Mouse (Mus musculus) embryonic facial prominence, embryonic 10.5 days (tissue): ENCODE results near the gene Dvl3. TPM values are rescaled to one million over a fixed set of nuclear protein-coding genes. Genes with fewer than 3 reads are reported as not detected.

ENCODE experiments used
- DNase-seq: peaks from one replicate; pipeline ENCODE4 v3.0.0-alpha.2; 2017; ENCODE audit warnings: low spot score
- H3K27ac ChIP-seq: fragments of 300-500 bp; sonication (generic); replicated peaks from 2 replicates; pipeline ENCODE4 v1.5.1; 2016; ENCODE audit warnings: mild to moderate bottlenecking
- H3K27me3 ChIP-seq: fragments of 300-500 bp; sonication (generic); replicated peaks from 2 replicates; pipeline ENCODE4 v1.6.1; 2016; ENCODE audit warnings: low read depth, mild to moderate bottlenecking; ENCODE audit not compliant: poor library complexity, severe bottlenecking
- H3K36me3 ChIP-seq: fragments of 300-500 bp; sonication (generic); replicated peaks from 2 replicates; pipeline ENCODE4 v1.6.1; 2016; ENCODE audit warnings: mild to moderate bottlenecking, moderate library complexity
- H3K4me1 ChIP-seq: fragments of 300-500 bp; sonication (generic); 2 replicates; pipeline ENCODE4 v1.6.1; 2016
- H3K4me3 ChIP-seq: fragments of 300-500 bp; sonication (generic); 2 replicates; pipeline ENCODE4 v1.5.1; 2016; ENCODE audit warnings: mild to moderate bottlenecking, moderate library complexity
- H3K9me3 ChIP-seq: fragments of 300-500 bp; sonication (generic); 2 replicates; pipeline ENCODE4 v1.6.1; 2016; ENCODE audit warnings: mild to moderate bottlenecking
- WGBS: fragments of 180-500 bp; shearing (Covaris S2); methylation state at CpG from one replicate; pipeline ENCODE4 v1.1.7; 2016; 5-methylcytosine and 5-hydroxymethylcytosine counted together
- polyA plus RNA-seq: library from polyadenylated mRNA; unstranded; fragments of >200 nt; fragmentation: Nextera tagmentation; extraction: Ambion mirVana; gene quantifications from 2 replicates; pipeline ENCODE4 v1.2.1, GENCODE M21; 2016

Gene Dvl3
- polyA plus RNA-seq, 1 experiment from 2014 or later = 33.0 TPM

DNA sequence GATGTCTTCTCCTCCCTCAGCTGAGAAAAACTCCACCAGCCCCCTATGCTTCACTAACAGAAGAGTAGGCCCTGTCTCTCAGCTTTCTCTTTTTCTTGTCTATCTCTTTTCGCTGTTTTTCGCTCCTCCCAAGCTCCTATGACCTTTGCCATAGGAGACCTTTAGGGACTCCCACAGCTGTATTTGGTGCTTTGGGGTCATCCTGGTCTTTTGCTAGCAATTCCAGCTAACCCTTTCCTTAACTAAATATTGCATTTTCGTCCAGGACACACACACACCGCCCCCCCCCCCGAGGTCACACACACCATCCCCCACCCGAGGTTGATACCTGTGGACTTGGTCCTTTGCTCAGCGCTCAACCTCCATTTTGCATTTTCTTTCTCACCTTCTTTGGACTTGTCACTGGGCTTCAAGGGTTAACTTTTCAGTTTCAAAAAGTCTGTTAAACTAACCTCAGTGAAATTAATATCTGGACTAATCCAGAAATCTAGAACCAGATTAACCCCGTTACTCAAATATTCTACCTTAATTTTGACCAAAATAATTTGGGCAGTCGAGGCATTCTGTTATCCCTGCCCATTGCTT lies 19.4 kb downstream of the Dvl3 start:
- DNase-seq = no peak
- no peaks in the 10 kb centered on the region for H3K9me3 ChIP-seq
- H3K36me3 ChIP-seq = peaks cover 72% of the 10 kb centered on the region
- H3K27me3 ChIP-seq = no peaks in the 10 kb centered on the region
- peaks cover 23% of the 10 kb centered on the region for H3K4me1 ChIP-seq
- peak overlapping the region; percentile 95 for H3K4me3 ChIP-seq
- H3K27ac ChIP-seq = peak overlapping the region; percentile 96
- WGBS = 36% methylated on average over 9 of the region's 9 CpGs

GRCm38 (mm10) chr16:20537071-20537471 lies 20.3 kb downstream of the Dvl3 start:
- DNase-seq = no peak
- Histone ChIP-seq H3K27me3 (no peaks in the 10 kb centered on the region), H3K4me3 (peak overlapping the region; percentile 95), H3K9me3 (no peaks in the 10 kb centered on the region), H3K27ac (peak overlapping the region; percentile 52), H3K4me1 (peaks cover 23% of the 10 kb centered on the region), H3K36me3 (peaks cover 72% of the 10 kb centered on the region)
- 30% methylated on average over 5 of the region's 5 CpGs for WGBS

- 49% methylated on average over 6 of the region's 6 CpGs for WGBS
- H3K4me1 ChIP-seq = peaks cover 23% of the 10 kb centered on the region
- no peak for DNase-seq
- no peaks in the 10 kb centered on the region for H3K9me3 ChIP-seq
- peaks cover 72% of the 10 kb centered on the region for H3K36me3 ChIP-seq
- H3K27ac ChIP-seq = no peak overlapping the region; the same call in 1 of the 2 replicates
- H3K27me3 ChIP-seq = no peaks in the 10 kb centered on the region
- H3K4me3 ChIP-seq = peak overlapping the region; percentile 95; the same call in 1 of the 2 replicates
Measured at GRCm38 (mm10) chr16:20537601-20538320, 21.0 kb downstream of the Dvl3 start.

DNA sequence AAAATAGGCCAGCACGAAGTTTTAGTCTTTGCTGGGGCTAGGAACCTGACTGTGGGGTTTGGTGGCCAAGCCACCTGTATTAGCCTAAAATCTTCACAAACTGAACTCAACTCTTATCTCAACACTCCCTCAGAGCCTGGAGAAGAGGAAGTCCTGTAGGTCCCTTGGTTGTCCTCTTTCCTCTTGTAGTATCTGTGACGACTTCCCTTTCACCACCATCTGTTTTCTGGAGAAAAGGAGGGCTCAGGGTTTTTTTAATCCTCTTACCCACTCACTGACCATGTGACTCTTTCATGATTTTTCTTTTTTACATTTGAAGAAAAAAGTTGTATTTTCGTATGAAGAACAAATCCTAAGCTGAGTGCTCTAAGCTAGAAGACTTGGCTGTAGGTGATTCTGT lies 22.9 kb downstream of the Dvl3 start:
- H3K9me3 ChIP-seq = no peaks in the 10 kb centered on the region
- peaks cover 23% of the 10 kb centered on the region for H3K4me1 ChIP-seq
- no peak overlapping the region for H3K4me3 ChIP-seq
- H3K36me3 ChIP-seq = peaks cover 71% of the 10 kb centered on the region
- 82% methylated on average over 3 of the region's 3 CpGs for whole genome bisulfite sequencing
- no peak for DNase-seq
- H3K27ac ChIP-seq = no peak overlapping the region
- H3K27me3 ChIP-seq = no peaks in the 10 kb centered on the region

DNA sequence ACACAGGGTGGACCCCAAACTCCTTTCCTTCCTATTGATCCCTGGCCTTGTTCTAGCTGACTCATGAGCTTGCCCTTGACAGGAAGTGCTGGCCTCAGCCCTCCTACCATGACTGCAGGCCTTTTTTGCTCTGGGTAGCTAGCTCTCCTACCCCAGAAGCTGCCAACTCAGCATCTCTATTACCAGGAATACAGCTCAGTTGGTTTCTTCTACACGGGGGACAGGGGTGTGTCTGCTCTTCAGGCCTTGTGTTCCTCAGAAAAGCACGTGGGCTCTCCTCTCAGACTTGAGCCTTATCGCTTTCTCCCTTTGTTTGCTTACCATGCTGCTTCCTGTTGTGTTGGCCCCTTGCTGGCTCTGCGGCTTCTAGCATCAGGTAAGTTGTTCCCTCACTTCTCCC lies 23.7 kb downstream of the Dvl3 start:
- 85% methylated on average over 4 of the region's 4 CpGs for WGBS
- Histone ChIP-seq H3K4me1 (peaks cover 23% of the 10 kb centered on the region), H3K27ac (no peak overlapping the region), H3K4me3 (no peak overlapping the region), H3K36me3 (peaks cover 79% of the 10 kb centered on the region), H3K27me3 (no peaks in the 10 kb centered on the region), H3K9me3 (no peaks in the 10 kb centered on the region)
- no peak for DNase-seq

DNA sequence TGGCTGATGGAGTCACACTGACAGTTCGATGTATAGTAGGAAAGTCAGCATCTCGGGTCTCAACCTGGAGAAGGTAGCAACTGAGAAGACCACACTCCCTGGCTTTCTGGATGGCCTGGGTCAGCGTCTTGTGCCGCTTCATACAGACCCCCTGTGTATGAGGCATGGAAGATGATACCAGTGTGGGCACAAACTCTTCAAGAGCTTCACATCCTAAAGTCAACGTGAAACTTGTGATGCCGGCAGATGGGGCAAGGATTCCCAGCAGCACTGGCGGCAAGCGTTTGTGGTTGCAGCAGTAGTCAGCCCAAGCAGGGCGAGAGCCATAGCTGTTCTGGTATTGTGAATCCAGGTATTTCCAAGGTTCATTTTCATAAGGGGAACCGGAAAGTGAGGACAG lies 28.9 kb downstream of the Dvl3 start:
- DNase-seq = no peak
- no peaks in the 10 kb centered on the region for H3K9me3 ChIP-seq
- H3K27me3 ChIP-seq = no peaks in the 10 kb centered on the region
- H3K27ac ChIP-seq = no peak overlapping the region
- 90% methylated on average over 10 of the region's 10 CpGs for WGBS
- H3K36me3 ChIP-seq = peaks cover 64% of the 10 kb centered on the region
- peaks cover 16% of the 10 kb centered on the region for H3K4me1 ChIP-seq
- no peak overlapping the region for H3K4me3 ChIP-seq

- Histone ChIP-seq H3K9me3 (no peaks in the 10 kb centered on the region), H3K27me3 (no peaks in the 10 kb centered on the region), H3K36me3 (peaks cover 64% of the 10 kb centered on the region), H3K4me1 (peaks cover 16% of the 10 kb centered on the region), H3K27ac (no peak overlapping the region), H3K4me3 (peak overlapping the region; percentile 93)
- 61% methylated on average over 5 of the region's 5 CpGs for WGBS
- no peak for DNase-seq
Measured at GRCm38 (mm10) chr16:20547423-20547822, 30.6 kb downstream of the Dvl3 start.

DNA sequence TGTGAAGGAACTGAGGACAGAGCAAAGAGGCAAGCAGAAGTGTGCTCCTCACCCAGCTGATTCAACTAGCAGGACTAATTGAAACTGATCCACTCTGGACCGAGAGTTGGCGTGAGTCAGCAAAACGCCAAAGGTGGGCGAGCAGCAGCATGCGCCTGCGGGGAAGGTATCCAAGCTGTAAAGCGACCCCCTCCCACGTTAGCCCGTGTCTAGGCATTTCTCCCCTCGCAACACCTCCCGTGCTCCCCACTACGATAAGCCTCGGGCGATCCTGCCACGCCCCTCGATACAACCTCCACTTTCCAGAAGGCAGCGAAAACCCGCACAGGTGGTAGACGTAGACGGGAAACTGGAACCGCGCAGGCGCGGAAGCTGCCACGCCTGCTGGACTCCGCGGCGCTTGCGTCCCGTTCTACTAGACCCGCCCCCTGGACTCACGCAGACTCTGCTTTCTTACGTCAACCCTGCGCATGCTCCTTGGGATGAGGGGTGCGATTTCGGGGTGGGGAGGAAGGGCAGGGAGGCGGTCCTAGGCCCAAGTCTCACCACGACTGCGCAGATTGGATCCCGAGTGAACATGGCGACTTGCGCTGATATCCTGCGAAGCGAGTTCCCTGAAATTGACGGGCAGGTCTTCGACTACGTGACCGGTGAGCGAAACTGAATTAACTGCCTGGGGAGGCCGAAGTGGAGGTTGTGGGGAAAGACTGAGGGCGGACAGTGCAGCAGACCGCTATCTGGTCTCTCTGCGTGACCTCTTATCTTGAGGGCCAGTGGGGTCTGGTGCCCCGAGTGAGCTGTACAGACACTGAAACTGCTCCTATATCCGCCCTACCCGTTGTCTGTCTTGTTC lies 31.5 kb downstream of the Dvl3 start, which contains the start of gene Abcf3:
TSS of gene Abcf3 (plus strand) at position 482 of the 853 bp plus-strand sequence.
- peak; percentile 99 for DNase-seq
- no peaks in the 10 kb centered on the region for H3K27me3 ChIP-seq
- under 1% methylated on average over 56 of the region's 56 CpGs for WGBS
- H3K4me3 ChIP-seq = peak within 1 kb of the TSS; percentile 93
- peak within 1 kb of the TSS; percentile 78 for H3K27ac ChIP-seq
- peaks cover 65% of the 10 kb centered on the region for H3K36me3 ChIP-seq
- no peaks in the 10 kb centered on the region for H3K9me3 ChIP-seq
- H3K4me1 ChIP-seq = peaks cover 16% of the 10 kb centered on the region

DNA sequence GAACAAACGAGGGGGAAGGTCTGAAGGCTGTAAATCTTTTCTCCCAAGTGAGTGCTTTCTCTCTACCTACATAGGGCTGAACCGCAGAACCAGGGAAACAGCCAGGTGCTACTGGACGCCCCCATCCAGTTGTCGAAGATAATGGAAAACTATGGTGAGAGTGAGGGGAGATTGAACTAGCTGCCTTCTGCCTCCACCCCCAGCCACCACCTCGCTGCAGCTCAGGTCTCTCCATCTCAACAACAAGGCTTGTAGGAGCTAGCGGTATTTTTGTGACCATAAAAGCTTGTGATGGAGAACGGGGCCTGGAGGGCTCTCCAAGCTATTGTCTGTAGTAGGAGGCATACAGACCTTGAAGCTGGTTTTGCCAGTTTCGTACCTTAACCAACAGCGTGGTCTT lies 32.4 kb downstream of the Dvl3 start:
- H3K9me3 ChIP-seq = no peaks in the 10 kb centered on the region
- WGBS = 58% methylated on average over 9 of the region's 9 CpGs
- peak overlapping the region; percentile 93 for H3K4me3 ChIP-seq
- peak overlapping the region; percentile 78 for H3K27ac ChIP-seq
- peaks cover 16% of the 10 kb centered on the region for H3K4me1 ChIP-seq
- peaks cover 67% of the 10 kb centered on the region for H3K36me3 ChIP-seq
- no peaks in the 10 kb centered on the region for H3K27me3 ChIP-seq
- no peak for DNase-seq

DNA sequence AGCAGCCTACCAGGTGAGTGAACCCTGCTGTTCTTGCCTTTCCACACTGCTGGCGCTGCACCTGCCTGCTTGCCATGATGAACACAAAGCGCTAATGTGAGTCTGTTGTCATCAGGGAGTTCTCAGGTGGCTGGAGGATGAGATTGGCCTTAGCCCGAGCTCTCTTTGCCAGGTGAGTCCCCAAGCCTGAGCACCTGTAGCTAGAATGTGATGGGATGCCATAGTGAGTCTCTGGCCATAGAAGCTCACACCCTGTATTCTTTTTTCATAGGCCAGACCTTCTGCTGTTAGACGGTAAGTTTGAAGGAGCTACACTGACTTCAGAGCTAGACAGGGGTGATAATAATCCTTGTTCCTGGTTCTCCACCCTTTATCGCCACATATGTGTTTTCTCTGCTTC lies 34.9 kb downstream of the Dvl3 start:
- Histone ChIP-seq H3K27me3 (no peaks in the 10 kb centered on the region), H3K27ac (no peak overlapping the region), H3K36me3 (peaks cover 62% of the 10 kb centered on the region), H3K4me3 (no peak overlapping the region), H3K9me3 (no peaks in the 10 kb centered on the region), H3K4me1 (peaks cover 16% of the 10 kb centered on the region)
- no peak for DNase-seq
- 94% methylated on average over 5 of the region's 5 CpGs for WGBS

GRCm38 (mm10) chr16:20552594-20552993 lies 35.8 kb downstream of the Dvl3 start:
- Histone ChIP-seq H3K4me3 (no peak overlapping the region), H3K4me1 (peaks cover 13% of the 10 kb centered on the region), H3K36me3 (peaks cover 67% of the 10 kb centered on the region), H3K9me3 (no peaks in the 10 kb centered on the region), H3K27ac (no peak overlapping the region), H3K27me3 (no peaks in the 10 kb centered on the region)
- DNase-seq = no peak
- 93% methylated on average over 1 of the region's 1 CpGs for WGBS

GRCm38 (mm10) chr16:20555000-20555399 lies 38.2 kb downstream of the Dvl3 start:
- 89% methylated on average over 6 of the region's 6 CpGs for WGBS
- H3K27me3 ChIP-seq = no peaks in the 10 kb centered on the region
- H3K4me3 ChIP-seq = no peak overlapping the region
- no peak for DNase-seq
- H3K27ac ChIP-seq = no peak overlapping the region
- H3K36me3 ChIP-seq = peaks cover 88% of the 10 kb centered on the region
- no peaks in the 10 kb centered on the region for H3K9me3 ChIP-seq
- no peaks in the 10 kb centered on the region for H3K4me1 ChIP-seq
